Mouse (Mus musculus): ENCODE data around the gene Arhgap25. TPM values are rescaled to one million over a fixed set of nuclear protein-coding genes. Genes with fewer than 3 reads are reported as not detected.
"Not testable (repeated sequence)": the region's sequence is repeated elsewhere in the genome, so short reads cannot be mapped to it uniquely, and the experiment has no call there.

The Arhgap25 gene
- total RNA-seq (2021) = 10 to 100 TPM in 1 of 2 experiments, 1 to 10 TPM in 1; 7.9 to 11.0 TPM
- long read RNA-seq, experiment 1, transcript Arhgap25-203 (11 exons, 3,671 nt) = major isoform, 12 of 14 reads
- long read RNA-seq, experiment 1, partial matches to known transcripts = 1 of 14 reads
- long read RNA-seq, experiment 1, other reads (novel, unspliced or antisense) = 1 of 14 reads
- long read RNA-seq, experiment 2, transcript Arhgap25-203 (11 exons, 3,671 nt) = major isoform, 5 of 9 reads
- long read RNA-seq, experiment 2, partial matches to known transcripts = 3 of 9 reads
- long read RNA-seq, experiment 2, other reads (novel, unspliced or antisense) = 0 of 9 reads

- intact Hi-C loops (cut with DNase I) = no loop called here
- peak; percentile 19 to 54 for DNase-seq (ENCODE audit: low spot score in 2 of 2)
Measured at GRCm38 (mm10) chr6:87532953-87533710, at the start of gene Arhgap25. TSS of gene Arhgap25 (minus strand) at chr6:87533259.

- intact Hi-C loops (cut with DNase I) = no loop called here
- no peak for DNase-seq (ENCODE audit: low spot score in 2 of 2)
Measured at GRCm38 (mm10) chr6:87582456-87582855, 49.4 kb upstream of the Arhgap25 start.

- intact Hi-C loops (cut with DNase I) = no loop called here
- no peak for DNase-seq (ENCODE audit: low spot score in 2 of 2)
Measured at GRCm38 (mm10) chr6:87581581-87581980, 48.5 kb upstream of the Arhgap25 start.

- intact Hi-C loops (cut with DNase I) = no loop called here
- DNase-seq (ENCODE audit: low spot score in 2 of 2) = no peak
Measured at GRCm38 (mm10) chr6:87581071-87581470, 48.0 kb upstream of the Arhgap25 start.

- DNase-seq (ENCODE audit: low spot score in 2 of 2) = peak in 1 of 2 experiments; percentile 28
- intact Hi-C loops (cut with DNase I) = no loop called here
Measured at GRCm38 (mm10) chr6:87578247-87578646, 45.2 kb upstream of the Arhgap25 start.

- DNase-seq (ENCODE audit: low spot score in 2 of 2) = no peak
- intact Hi-C loops (cut with DNase I) = no loop called here
Measured at GRCm38 (mm10) chr6:87576648-87577330, 43.7 kb upstream of the Arhgap25 start.

GRCm38 (mm10) chr6:87571863-87572262 is 38.8 kb upstream of the Arhgap25 start:
- DNase-seq (ENCODE audit: low spot score in 2 of 2); intact Hi-C loops (cut with DNase I): not testable (repeated sequence)

- intact Hi-C loops (cut with DNase I) = no loop called here
- DNase-seq (ENCODE audit: low spot score in 2 of 2) = no peak
Measured at GRCm38 (mm10) chr6:87567686-87568593, 34.9 kb upstream of the Arhgap25 start.

GRCm38 (mm10) chr6:87565166-87565565 is 32.1 kb upstream of the Arhgap25 start:
- intact Hi-C loops (cut with DNase I) = no loop called here
- no peak for DNase-seq (ENCODE audit: low spot score in 2 of 2)

GRCm38 (mm10) chr6:87564356-87564755 is 31.3 kb upstream of the Arhgap25 start:
- intact Hi-C loops (cut with DNase I) = no loop called here
- DNase-seq (ENCODE audit: low spot score in 2 of 2) = no peak

- no peak for DNase-seq (ENCODE audit: low spot score in 2 of 2)
- intact Hi-C loops (cut with DNase I) = no loop called here
Measured at GRCm38 (mm10) chr6:87553724-87554123, 20.7 kb upstream of the Arhgap25 start.

- intact Hi-C loops (cut with DNase I) = no loop called here
- peak in 1 of 2 experiments; percentile 43 for DNase-seq (ENCODE audit: low spot score in 2 of 2)
Measured at GRCm38 (mm10) chr6:87552054-87552807, 19.2 kb upstream of the Arhgap25 start.

- intact Hi-C loops (cut with DNase I) = no loop called here
- DNase-seq (ENCODE audit: low spot score in 2 of 2) = no peak
Measured at GRCm38 (mm10) chr6:87547836-87548235, 14.8 kb upstream of the Arhgap25 start.

- intact Hi-C loops (cut with DNase I) = no loop called here
- no peak for DNase-seq (ENCODE audit: low spot score in 2 of 2)
Measured at GRCm38 (mm10) chr6:87547431-87547830, 14.4 kb upstream of the Arhgap25 start.

GRCm38 (mm10) chr6:87545331-87546217 is 12.5 kb upstream of the Arhgap25 start:
- intact Hi-C loops (cut with DNase I) = no loop called here
- DNase-seq (ENCODE audit: low spot score in 2 of 2) = no peak

- DNase-seq (ENCODE audit: low spot score in 2 of 2) = no peak
Measured at GRCm38 (mm10) chr6:87542027-87542426, 9.0 kb upstream of the Arhgap25 start.

GRCm38 (mm10) chr6:87541171-87541571 is 8.1 kb upstream of the Arhgap25 start:
- intact Hi-C loops (cut with DNase I) = no loop called here
- DNase-seq (ENCODE audit: low spot score in 2 of 2) = no peak

More at GRCm38 (mm10) chr6:87542027-87542426, 9.0 kb upstream of the Arhgap25 start:
- intact Hi-C loops (cut with DNase I) = no loop called here
